Mouse (Mus musculus): ENCODE results near the gene Ptpn13. TPM values are rescaled to one million over a fixed set of nuclear protein-coding genes. Genes with fewer than 3 reads are reported as not detected.
A peak's percentile ranks its signal among the peaks of the same experiment; 100 is the strongest.

Ptpn13 gene
- polyA plus RNA-seq, 1 experiment from 2014 or later: 8.7 TPM

GRCm38 (mm10) chr5:103530214-103530613, 105.2 kb downstream of the Ptpn13 start:
- DNase-seq (no peak), ATAC-seq (ENCODE audit: low FRiP score, low TSS enrichment) (no peak)
- no peak overlapping the region for H3K4me2 ChIP-seq (ENCODE audit: low read length)
- H3K4me1 ChIP-seq (ENCODE audit: control insufficient read depth, insufficient read depth, low read length): no peaks in the 10 kb centered on the region; the same call in 1 of the 2 replicates
- H3K9ac ChIP-seq (replicated peaks; ENCODE audit: low read length): no peak overlapping the region
- 92% methylated on average over 9 of the region's 9 CpGs for WGBS
- peaks cover 11% of the 10 kb centered on the region for H3K36me3 ChIP-seq (ENCODE audit: control insufficient read depth, insufficient read depth, low read length)
- no peaks in the 10 kb centered on the region for H3K9me3 ChIP-seq (ENCODE audit: control insufficient read depth, low read length)
- no peaks in the 10 kb centered on the region for H3K27me3 ChIP-seq (ENCODE audit: control insufficient read depth, insufficient read depth, low read length)
- H3K27ac ChIP-seq (replicated peaks; ENCODE audit: low read depth, low read length): no peak overlapping the region
- H3K4me3 ChIP-seq (replicated peaks; ENCODE audit: low read depth, low read length): no peak overlapping the region

DNA sequence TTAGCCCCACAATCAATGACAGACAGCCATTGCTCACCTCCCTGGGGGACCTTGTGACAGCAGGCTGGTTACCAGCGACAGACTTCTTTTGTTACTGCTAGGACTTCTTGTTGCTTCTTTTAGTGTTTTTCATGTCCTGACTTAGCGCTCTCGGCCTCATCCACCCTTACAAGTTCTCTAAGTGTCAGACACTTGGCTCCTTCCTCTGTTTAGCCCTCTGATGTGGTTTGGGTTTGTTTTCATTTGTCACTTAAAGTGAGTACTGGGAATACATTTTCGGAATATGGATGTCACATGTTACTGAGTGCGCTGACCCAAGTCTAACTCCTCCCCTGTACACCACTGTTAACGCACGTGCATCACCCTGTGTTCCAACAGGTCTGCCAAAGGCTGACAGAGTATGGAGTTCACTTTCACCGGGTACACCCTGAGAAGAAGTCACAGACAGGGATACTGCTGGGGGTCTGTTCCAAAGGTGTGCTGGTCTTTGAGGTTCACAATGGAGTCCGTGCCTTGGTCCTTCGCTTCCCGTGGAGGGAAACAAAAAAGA, 107.9 kb downstream of the Ptpn13 start:
- Histone ChIP-seq H3K27me3 (ENCODE audit: control insufficient read depth, insufficient read depth, low read length) (no peaks in the 10 kb centered on the region), H3K9ac (replicated peaks; ENCODE audit: low read length) (no peak overlapping the region), H3K4me3 (replicated peaks; ENCODE audit: low read depth, low read length) (no peak overlapping the region), H3K4me1 (ENCODE audit: control insufficient read depth, insufficient read depth, low read length) (no peaks in the 10 kb centered on the region), H3K27ac (replicated peaks; ENCODE audit: low read depth, low read length) (no peak overlapping the region), H3K36me3 (ENCODE audit: control insufficient read depth, insufficient read depth, low read length) (peaks cover 6% of the 10 kb centered on the region; the same call in 1 of the 2 replicates), H3K9me3 (ENCODE audit: control insufficient read depth, low read length) (no peaks in the 10 kb centered on the region), H3K4me2 (ENCODE audit: low read length) (no peak overlapping the region)
- peak; percentile 14 for DNase-seq
- 70% methylated on average over 11 of the region's 11 CpGs for WGBS
- ATAC-seq (ENCODE audit: low FRiP score, low TSS enrichment): no peak

- Histone ChIP-seq H3K9ac (replicated peaks; ENCODE audit: low read length) (no peak overlapping the region), H3K4me1 (ENCODE audit: control insufficient read depth, insufficient read depth, low read length) (no peaks in the 10 kb centered on the region), H3K9me3 (ENCODE audit: control insufficient read depth, low read length) (no peaks in the 10 kb centered on the region), H3K4me2 (ENCODE audit: low read length) (no peak overlapping the region), H3K36me3 (ENCODE audit: control insufficient read depth, insufficient read depth, low read length) (peaks cover 4% of the 10 kb centered on the region; the same call in 1 of the 2 replicates), H3K27ac (replicated peaks; ENCODE audit: low read depth, low read length) (no peak overlapping the region), H3K4me3 (replicated peaks; ENCODE audit: low read depth, low read length) (no peak overlapping the region), H3K27me3 (ENCODE audit: control insufficient read depth, insufficient read depth, low read length) (no peaks in the 10 kb centered on the region)
- no peak for DNase-seq
- ATAC-seq (ENCODE audit: low FRiP score, low TSS enrichment): no peak
- WGBS: 84% methylated on average over 3 of the region's 3 CpGs
These were observed 109.5 kb downstream of the Ptpn13 start for GRCm38 (mm10) chr5:103534454-103534853.

DNA sequence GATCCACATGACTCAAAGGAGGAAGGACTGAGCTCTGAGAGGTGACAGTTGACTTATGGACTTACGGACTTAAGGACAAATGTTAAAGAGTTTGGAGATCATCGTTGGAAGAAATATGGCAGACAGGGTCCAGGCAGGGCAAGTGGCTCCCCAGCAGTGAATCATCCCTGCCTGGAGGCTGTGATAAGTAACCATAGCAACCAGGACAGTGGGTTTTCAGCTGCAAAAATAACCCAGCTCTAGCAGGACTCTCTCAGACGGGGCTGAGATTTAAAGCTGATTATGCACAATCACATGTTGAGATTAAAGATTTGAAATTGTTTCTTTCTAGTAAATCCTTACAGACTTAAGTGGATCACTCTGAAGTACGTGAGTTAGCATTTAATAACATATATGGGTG, 112.4 kb downstream of the Ptpn13 start:
- whole genome bisulfite sequencing: 38% methylated on average over 4 of the region's 4 CpGs
- H3K36me3 ChIP-seq (ENCODE audit: control insufficient read depth, insufficient read depth, low read length): no peaks in the 10 kb centered on the region
- ATAC-seq (ENCODE audit: low FRiP score, low TSS enrichment): no peak

DNA sequence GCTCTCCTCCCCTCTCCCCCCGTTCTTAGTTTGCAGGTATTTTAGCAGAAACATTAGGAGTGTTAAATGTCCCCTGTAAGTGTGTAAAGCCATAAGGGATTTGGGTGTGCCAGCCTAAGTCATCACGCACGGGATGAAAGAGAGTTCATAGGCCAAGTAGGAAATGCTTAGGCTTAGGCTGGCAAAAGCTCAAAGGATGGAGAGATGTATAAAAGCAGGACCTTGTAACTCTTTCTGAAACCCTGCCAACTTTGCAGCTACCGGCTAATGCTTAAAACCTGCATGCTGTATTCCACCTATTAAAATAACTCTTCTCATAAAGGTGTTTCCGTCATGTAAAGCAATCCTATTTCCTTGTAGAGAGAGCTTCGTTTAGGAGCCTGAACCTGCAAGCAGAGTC, 115.6 kb downstream of the Ptpn13 start:
- H3K4me1 ChIP-seq (ENCODE audit: control insufficient read depth, insufficient read depth, low read length): no peaks in the 10 kb centered on the region
- H3K4me3 ChIP-seq (replicated peaks; ENCODE audit: low read depth, low read length): no peak overlapping the region
- H3K27ac ChIP-seq (replicated peaks; ENCODE audit: low read depth, low read length): no peak overlapping the region
- DNase-seq: no peak
- no peak overlapping the region for H3K4me2 ChIP-seq (ENCODE audit: low read length)
- no peak overlapping the region for H3K9ac ChIP-seq (replicated peaks; ENCODE audit: low read length)
- H3K27me3 ChIP-seq (ENCODE audit: control insufficient read depth, insufficient read depth, low read length): no peaks in the 10 kb centered on the region
- no peaks in the 10 kb centered on the region for H3K9me3 ChIP-seq (ENCODE audit: control insufficient read depth, low read length)
- WGBS: 92% methylated on average over 6 of the region's 6 CpGs
- ATAC-seq (ENCODE audit: low FRiP score, low TSS enrichment): no peak
- H3K36me3 ChIP-seq (ENCODE audit: control insufficient read depth, insufficient read depth, low read length): no peaks in the 10 kb centered on the region

More for the DNA sequence above, 112.4 kb downstream of the Ptpn13 start:
- peak; percentile 42 for DNase-seq
- Histone ChIP-seq H3K27ac (replicated peaks; ENCODE audit: low read depth, low read length) (no peak overlapping the region), H3K4me3 (replicated peaks; ENCODE audit: low read depth, low read length) (no peak overlapping the region), H3K9ac (replicated peaks; ENCODE audit: low read length) (no peak overlapping the region), H3K27me3 (ENCODE audit: control insufficient read depth, insufficient read depth, low read length) (no peaks in the 10 kb centered on the region), H3K4me2 (ENCODE audit: low read length) (no peak overlapping the region), H3K4me1 (ENCODE audit: control insufficient read depth, insufficient read depth, low read length) (no peaks in the 10 kb centered on the region), H3K9me3 (ENCODE audit: control insufficient read depth, low read length) (no peaks in the 10 kb centered on the region)

GRCm38 (mm10) chr5:103541136-103541535, 116.1 kb downstream of the Ptpn13 start:
- peak; percentile 22 for DNase-seq
- Histone ChIP-seq H3K36me3 (ENCODE audit: control insufficient read depth, insufficient read depth, low read length) (no peaks in the 10 kb centered on the region), H3K27me3 (ENCODE audit: control insufficient read depth, insufficient read depth, low read length) (no peaks in the 10 kb centered on the region), H3K9ac (replicated peaks; ENCODE audit: low read length) (no peak overlapping the region), H3K27ac (replicated peaks; ENCODE audit: low read depth, low read length) (no peak overlapping the region), H3K9me3 (ENCODE audit: control insufficient read depth, low read length) (no peaks in the 10 kb centered on the region), H3K4me2 (ENCODE audit: low read length) (no peak overlapping the region), H3K4me1 (ENCODE audit: control insufficient read depth, insufficient read depth, low read length) (no peaks in the 10 kb centered on the region), H3K4me3 (replicated peaks; ENCODE audit: low read depth, low read length) (no peak overlapping the region)
- ATAC-seq (ENCODE audit: low FRiP score, low TSS enrichment): no peak
- WGBS: 77% methylated on average over 10 of the region's 10 CpGs

DNA sequence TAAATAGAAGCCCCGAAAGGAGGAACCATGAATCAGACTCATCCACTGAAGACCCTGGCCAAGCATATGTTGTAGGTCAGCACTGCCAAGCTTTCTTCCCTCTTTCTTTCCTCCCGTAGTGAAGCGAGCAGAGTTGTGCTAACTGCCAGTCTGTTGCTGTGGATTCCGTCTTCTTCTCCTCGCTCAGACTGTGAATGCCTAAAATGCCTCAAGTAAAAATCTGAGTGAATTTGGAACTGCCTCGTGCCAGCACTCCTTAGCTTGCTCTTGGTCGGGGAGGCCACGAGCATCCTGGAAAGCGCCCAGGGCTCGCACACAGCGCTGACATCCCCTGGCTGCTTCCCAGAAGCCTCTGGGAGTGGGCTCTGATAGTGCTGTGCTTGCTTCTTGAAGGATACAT, 116.5 kb downstream of the Ptpn13 start:
- no peaks in the 10 kb centered on the region for H3K27me3 ChIP-seq (ENCODE audit: control insufficient read depth, insufficient read depth, low read length)
- no peak for ATAC-seq (ENCODE audit: low FRiP score, low TSS enrichment)
- no peak overlapping the region for H3K9ac ChIP-seq (replicated peaks; ENCODE audit: low read length)
- H3K4me1 ChIP-seq (ENCODE audit: control insufficient read depth, insufficient read depth, low read length): no peaks in the 10 kb centered on the region
- no peak for DNase-seq
- no peaks in the 10 kb centered on the region for H3K9me3 ChIP-seq (ENCODE audit: control insufficient read depth, low read length)
- no peaks in the 10 kb centered on the region for H3K36me3 ChIP-seq (ENCODE audit: control insufficient read depth, insufficient read depth, low read length)
- WGBS: 85% methylated on average over 11 of the region's 11 CpGs
- H3K4me3 ChIP-seq (replicated peaks; ENCODE audit: low read depth, low read length): no peak overlapping the region
- no peak overlapping the region for H3K27ac ChIP-seq (replicated peaks; ENCODE audit: low read depth, low read length)
- no peak overlapping the region for H3K4me2 ChIP-seq (ENCODE audit: low read length)

DNA sequence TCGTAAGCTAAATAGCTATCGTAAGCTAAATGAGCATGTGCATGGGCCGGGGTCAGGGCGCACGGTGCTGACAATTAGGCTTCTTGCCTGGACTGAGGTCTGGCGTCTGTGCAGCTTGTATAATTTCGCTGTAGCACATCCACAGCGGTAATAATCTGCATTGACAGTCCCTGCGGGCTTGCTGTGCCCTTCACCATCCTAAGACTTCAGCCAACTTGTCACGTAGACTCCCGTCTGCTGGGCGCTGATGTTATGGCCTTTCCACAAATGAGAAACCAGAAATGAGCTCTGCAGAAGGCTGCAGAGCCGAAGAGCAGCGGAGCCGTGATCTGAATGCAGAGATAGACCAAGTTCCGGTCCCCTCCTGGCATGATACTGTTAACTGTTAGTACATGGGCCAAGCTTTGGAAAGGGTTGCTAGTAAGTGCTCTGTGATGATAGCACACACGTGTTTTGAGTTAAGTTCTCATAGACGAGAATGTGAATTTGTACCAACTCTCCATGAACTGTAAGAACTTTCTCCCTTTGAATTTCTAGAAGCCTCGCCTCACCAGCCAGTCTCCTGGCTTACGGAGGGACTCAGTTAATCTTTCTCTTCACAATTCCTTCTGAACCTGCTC, 120.5 kb downstream of the Ptpn13 start:
- Histone ChIP-seq H3K27ac (replicated peaks; ENCODE audit: low read depth, low read length) (no peak overlapping the region), H3K27me3 (ENCODE audit: control insufficient read depth, insufficient read depth, low read length) (no peaks in the 10 kb centered on the region), H3K4me3 (replicated peaks; ENCODE audit: low read depth, low read length) (no peak overlapping the region), H3K4me2 (ENCODE audit: low read length) (no peak overlapping the region), H3K36me3 (ENCODE audit: control insufficient read depth, insufficient read depth, low read length) (no peaks in the 10 kb centered on the region), H3K4me1 (ENCODE audit: control insufficient read depth, insufficient read depth, low read length) (no peaks in the 10 kb centered on the region), H3K9ac (replicated peaks; ENCODE audit: low read length) (no peak overlapping the region), H3K9me3 (ENCODE audit: control insufficient read depth, low read length) (no peaks in the 10 kb centered on the region)
- no peak for DNase-seq
- WGBS: 81% methylated on average over 20 of the region's 20 CpGs
- ATAC-seq (ENCODE audit: low FRiP score, low TSS enrichment): no peak

DNA sequence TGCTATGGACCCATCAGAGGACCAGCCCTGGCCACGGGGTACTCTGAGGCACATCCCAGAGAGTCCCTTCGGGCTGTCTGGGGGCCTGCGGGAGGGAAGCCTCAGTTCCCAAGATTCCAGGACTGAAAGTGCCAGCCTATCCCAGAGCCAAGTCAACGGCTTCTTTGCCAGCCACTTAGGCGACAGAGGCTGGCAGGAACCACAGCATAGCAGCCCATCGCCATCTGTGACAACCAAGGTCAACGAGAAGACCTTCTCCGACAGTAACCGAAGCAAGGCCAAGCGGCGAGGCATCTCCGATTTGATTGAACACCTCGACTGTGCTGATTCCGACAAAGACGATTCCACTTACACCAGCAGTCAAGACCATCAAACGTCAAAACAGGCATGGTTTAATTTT, 129.8 kb downstream of the Ptpn13 start:
- 96% methylated on average over 16 of the region's 16 CpGs for WGBS

More for the DNA sequence above, 129.8 kb downstream of the Ptpn13 start:
- H3K4me3 ChIP-seq (replicated peaks; ENCODE audit: low read depth, low read length): no peak overlapping the region
- H3K27me3 ChIP-seq (ENCODE audit: control insufficient read depth, insufficient read depth, low read length): no peaks in the 10 kb centered on the region
- H3K4me1 ChIP-seq (ENCODE audit: control insufficient read depth, insufficient read depth, low read length): no peaks in the 10 kb centered on the region
- no peak overlapping the region for H3K4me2 ChIP-seq (ENCODE audit: low read length)
- DNase-seq (no peak), ATAC-seq (ENCODE audit: low FRiP score, low TSS enrichment) (no peak)
- H3K9me3 ChIP-seq (ENCODE audit: control insufficient read depth, low read length): no peaks in the 10 kb centered on the region
- H3K36me3 ChIP-seq (ENCODE audit: control insufficient read depth, insufficient read depth, low read length): peaks cover 22% of the 10 kb centered on the region
- no peak overlapping the region for H3K27ac ChIP-seq (replicated peaks; ENCODE audit: low read depth, low read length)
- H3K9ac ChIP-seq (replicated peaks; ENCODE audit: low read length): no peak overlapping the region
